Mouse (Mus musculus): ENCODE measurements around the gene Sclt1.

Sclt1 gene

DNA sequence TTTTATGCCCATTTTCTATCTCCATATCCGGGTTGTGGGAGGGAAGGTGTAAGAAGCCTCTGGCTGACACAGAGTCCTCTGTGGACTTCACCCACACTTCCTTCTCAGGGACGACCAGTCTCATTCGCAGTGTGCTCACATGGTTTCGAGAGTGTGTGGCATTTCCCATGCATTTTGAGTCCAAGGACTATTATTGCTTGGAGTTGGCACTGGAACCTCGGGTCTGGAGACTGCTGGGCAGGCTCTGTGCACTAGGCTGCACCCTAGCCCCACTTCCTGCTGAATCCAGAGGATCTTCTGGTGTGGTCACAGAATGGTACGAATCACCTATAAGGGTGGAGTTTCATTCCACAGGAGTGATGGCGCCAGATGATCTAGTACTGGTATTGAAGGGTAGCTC, 155.4 kb downstream of the Sclt1 start:
- no peak for DNase-seq (ENCODE audit: low spot score in 2 of 2)

DNA sequence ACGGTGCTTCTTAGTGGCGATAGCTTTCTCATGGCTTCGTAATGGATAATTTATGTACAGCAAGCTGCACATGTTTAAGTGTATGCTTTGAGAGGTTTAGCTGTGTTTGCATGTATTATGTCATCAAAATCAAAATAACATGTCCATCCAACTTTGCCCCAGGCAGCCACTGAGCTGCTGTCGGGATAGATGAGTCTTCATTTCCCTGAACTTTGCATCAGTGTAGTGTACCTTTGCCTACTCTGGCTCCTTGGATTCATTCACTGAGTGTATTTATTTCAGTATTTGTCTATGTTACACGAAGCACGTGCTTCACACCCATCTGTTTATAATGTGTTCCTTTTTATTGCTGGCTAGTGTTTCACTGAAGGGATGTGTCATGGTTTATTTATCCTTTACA, 156.0 kb downstream of the Sclt1 start:
- DNase-seq (ENCODE audit: low spot score in 2 of 2): no peak

DNA sequence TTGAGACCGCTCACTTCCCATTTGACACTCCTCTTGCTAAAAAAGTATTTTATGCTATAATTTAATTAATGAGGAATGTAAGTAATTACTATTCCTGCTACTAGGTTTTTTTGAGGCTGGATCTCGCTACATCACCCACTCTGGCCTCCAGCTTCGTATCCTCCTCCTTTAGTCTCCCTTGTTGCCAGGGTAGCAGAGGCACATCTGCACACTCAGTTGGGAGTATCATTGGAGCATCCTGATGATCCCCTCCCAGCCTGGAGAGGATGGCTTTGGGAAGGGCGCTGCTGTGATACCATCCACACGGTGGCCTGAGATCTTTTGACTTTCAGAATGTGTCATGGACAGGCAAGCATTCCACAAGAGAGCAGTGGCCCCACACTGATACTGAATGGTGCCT, 156.8 kb downstream of the Sclt1 start:
- DNase-seq (ENCODE audit: low spot score in 2 of 2): no peak

DNA sequence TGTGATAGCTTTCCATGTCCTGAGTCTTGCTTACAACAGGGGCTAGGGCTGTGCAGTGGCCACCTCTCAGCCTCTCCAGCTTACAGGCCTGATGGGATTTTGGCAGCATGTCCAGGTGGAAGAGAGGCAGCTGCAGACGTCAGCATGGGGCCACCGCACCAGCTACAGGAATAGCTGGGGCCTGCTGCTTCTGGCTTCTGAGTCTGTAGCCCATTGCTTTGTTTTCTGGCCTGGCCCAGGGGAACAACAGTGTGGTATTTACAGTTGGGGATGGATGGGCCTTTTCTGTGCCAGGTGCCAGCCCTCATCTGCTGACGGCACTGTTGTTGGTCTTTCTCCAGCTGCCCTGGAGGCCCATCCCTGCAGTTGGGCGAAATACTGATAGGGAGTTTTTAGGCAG, 158.7 kb downstream of the Sclt1 start:
- no peak for DNase-seq (ENCODE audit: low spot score in 2 of 2)

DNA sequence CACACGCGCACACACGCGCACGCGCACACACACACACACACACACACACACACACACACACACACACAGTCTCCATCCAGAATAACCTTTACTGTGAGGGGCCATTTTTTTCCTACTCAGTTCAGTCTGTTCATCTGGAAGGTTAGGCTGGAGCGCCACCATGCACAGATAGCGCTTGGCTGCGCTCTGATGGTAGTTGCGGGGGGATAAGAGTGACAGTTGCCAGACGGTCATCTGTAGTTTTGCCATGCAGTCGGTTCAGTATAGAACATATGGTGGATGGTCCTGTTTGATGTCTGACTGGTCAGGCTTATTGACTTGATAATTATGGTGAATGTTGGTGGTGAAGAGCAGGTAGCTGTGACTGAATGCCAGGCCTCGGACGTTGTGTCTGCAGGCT, 159.2 kb downstream of the Sclt1 start:
- DNase-seq (ENCODE audit: low spot score in 2 of 2): no peak

DNA sequence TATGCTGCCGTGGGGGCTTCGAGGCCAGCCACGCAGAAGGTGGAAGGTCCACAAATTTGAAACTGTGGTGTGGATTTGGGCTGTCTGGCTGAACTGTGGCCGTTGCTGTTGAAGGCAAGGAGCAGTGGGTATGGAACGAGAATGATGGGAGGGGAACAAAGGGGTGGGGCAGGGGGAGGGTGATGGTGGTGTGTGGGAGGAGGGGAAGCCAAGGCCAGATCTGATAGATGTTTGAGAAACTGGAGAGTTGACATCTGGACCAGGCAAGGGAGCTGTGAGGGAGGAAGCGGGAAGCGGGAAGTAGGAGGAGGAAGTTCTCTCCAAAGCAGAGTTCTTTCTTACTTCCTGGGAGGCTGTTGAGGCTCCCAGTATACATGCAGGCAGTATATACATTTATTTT, 160.1 kb downstream of the Sclt1 start:
- no peak for DNase-seq (ENCODE audit: low spot score in 2 of 2)

DNA sequence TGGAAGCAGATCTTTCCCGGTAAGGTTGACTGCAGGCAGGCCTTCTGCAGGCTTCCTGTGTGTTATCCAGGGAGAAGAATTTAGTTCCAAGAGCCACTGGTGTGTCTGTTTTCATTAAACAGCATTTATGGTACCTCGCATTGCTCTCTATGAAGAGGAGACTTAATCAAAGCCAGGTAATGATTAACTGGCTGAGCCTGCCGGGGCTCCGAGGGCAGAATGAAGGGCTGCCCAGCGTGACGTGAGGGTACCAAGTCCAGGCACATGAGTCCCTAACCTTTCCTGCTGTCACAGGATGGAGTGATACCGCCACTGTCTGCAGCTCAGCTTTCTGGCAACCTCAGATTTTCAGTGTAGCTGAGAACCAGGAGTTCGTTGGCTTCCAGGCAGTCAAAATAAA, 160.9 kb downstream of the Sclt1 start:
- no peak for DNase-seq (ENCODE audit: low spot score in 2 of 2)

DNA sequence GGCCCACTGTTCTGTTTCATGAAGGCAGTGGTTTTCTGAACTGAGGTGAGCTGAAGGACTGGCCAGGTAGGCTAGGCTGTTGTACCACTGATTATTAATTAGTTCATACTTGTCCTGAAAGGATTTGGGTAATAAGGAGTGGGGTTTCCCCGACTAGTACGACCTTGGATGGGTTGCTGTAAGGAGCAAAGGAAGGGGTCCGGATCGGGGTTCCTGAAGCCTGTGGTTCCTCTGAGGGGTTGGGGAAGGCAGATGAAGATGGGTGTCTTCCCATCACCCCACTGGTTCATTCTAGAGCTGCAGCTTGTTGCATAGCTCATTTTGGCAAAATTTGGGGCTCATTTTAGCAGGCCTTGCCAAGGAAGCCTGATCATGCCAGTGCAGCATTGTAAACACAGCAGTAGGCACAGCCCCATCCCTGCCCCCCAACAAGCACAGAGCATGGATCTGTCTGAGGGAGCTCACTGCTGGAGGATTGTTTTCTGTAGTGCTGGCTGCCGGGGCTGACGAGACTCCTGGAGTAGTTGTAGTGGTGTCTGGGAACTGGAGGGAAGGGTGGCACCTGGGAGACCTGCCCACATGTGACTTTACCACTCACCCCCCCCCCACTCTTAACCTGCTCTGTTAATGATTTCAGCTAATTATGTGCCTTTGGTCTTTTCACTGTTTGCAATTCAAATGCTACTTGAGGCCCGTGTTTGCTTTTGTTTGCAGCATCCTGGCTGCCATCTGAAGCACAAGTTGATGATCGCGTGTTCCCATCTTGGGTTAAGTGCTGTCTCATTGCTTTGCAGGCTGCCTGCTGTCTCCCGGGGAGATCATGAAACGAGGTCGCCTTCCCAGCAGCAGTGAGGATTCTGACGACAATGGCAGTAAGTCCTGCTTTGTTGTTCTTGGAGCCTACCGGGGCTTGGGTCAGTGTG, 161.7 kb downstream of the Sclt1 start:
- peak in 1 of 2 experiments; percentile 32 for DNase-seq (ENCODE audit: low spot score in 2 of 2)

DNA sequence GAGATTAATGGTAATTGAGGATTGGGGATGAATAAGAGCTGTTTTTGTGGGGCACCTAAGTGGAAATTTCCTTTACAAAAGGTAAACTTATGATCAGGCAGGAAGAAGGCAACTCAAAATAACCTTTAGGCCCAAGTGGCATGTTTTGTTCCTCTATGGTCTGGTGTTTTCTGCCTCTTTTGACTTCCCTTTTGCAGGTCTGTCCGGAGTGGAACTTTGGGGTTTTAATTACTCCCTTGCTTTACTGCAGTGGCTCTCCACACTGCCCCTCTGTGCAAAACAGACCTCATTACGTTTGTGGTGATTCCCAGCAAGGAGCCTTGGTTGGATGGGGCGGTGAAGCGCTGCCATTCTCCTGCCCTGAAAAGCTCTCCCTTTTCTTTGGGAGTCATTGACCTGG, 162.4 kb downstream of the Sclt1 start:
- DNase-seq (ENCODE audit: low spot score in 2 of 2): no peak

DNA sequence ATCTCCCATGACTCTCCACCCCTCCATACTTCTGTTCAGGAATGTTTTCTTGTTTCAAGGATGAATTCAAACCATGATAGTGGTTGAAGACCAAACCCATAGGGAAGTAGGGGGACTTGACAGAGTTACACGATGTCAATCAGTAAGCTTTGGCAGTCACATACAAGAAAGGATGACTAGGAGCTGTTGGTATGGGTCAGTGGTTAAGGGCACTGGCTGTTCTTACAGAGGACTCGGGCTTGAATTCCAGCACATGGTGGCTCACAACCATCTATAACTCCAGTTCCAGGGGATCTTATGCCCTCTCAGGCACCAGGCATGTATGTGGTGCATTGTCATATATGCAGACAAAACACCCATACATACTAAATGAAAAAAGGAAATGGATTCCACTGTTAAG, 165.1 kb downstream of the Sclt1 start:
- no peak for DNase-seq (ENCODE audit: low spot score in 2 of 2)
